Mouse (Mus musculus) small intestine, adult 2 months (tissue): ENCODE data around the gene Kcnq5.

Experiments
- CTCF ChIP-seq: fragments of 200-500 bp; IDR thresholded peaks from 2 replicates; pipeline ENCODE4 v1.5.1; 2012; ENCODE audit warnings: low read depth, mild to moderate bottlenecking, control low read depth, inconsistent platforms, low read length, moderate library complexity, mixed read lengths; ENCODE audit not compliant: insufficient replicate concordance, insufficient read length; ENCODE audit errors: extremely low read depth
- POLR2A ChIP-seq: fragments of 200-500 bp; IDR thresholded peaks from 2 replicates; pipeline ENCODE4 v1.6.1; 2012; ENCODE audit warnings: low read depth, mild to moderate bottlenecking, control low read depth, inconsistent platforms, low read length, moderate library complexity

DNA sequence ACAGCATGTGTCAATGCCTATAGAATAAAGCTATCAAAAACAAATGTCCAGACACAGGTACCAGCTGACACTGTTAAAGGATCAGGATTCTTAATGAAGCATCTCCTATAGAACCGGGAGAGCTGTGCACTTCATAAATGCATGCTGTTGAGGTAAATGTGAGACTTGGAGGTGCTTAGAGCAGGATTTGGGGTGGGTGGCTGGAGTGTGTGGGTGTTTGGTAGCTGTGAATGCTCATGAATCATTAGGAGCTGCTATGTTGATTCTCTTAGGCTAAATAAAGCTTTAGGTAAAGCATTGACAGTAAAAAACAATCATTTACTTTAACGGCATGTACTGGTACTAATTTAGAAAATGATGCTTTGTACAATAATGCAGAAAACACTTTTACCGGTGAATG, 465.4 kb downstream of the Kcnq5 start:
- TF ChIP-seq POLR2A = no peak
- TF ChIP-seq CTCF = no peak
